Mouse (Mus musculus) spleen, adult 2 months (tissue): Measurements from ENCODE around the gene Omp. TPM values are rescaled to one million over a fixed set of nuclear protein-coding genes. Genes with fewer than 3 reads are reported as not detected.

ENCODE experiments used
- DNase-seq, 2 experiments: peaks; one replicate each; pipeline versions ENCODE4 v3.0.0 to v3.0.0-alpha.2; 2012 to 2021; ENCODE audit warnings: low spot score in 2 of 2, low read depth in 1 of 2
- H3K27ac ChIP-seq: fragments of 200-500 bp; 2 replicates; pipeline ENCODE4 v1.5.1; 2012; ENCODE audit warnings: low read length, inconsistent platforms; ENCODE audit not compliant: insufficient read depth
- H3K27me3 ChIP-seq: fragments of 200-500 bp; 2 replicates; pipeline ENCODE4 v1.6.1; 2012; ENCODE audit warnings: mild to moderate bottlenecking, moderate library complexity, low read length, inconsistent platforms; ENCODE audit not compliant: control insufficient read depth, insufficient read depth
- H3K36me3 ChIP-seq: fragments of 200-500 bp; 2 replicates; pipeline ENCODE4 v1.6.1; 2012; ENCODE audit warnings: mild to moderate bottlenecking, low read length, inconsistent platforms; ENCODE audit not compliant: control insufficient read depth, insufficient read depth
- H3K4me1 ChIP-seq: fragments of 200-500 bp; 2 replicates; pipeline ENCODE4 v1.6.1; 2011; ENCODE audit warnings: inconsistent platforms; ENCODE audit not compliant: control insufficient read depth, insufficient read depth, insufficient read length
- H3K4me3 ChIP-seq: fragments of 200-500 bp; 2 replicates; pipeline ENCODE4 v1.5.1; 2011; ENCODE audit warnings: mild to moderate bottlenecking, inconsistent platforms; ENCODE audit not compliant: insufficient read depth, insufficient read length; ENCODE audit errors: extremely low read depth
- CTCF ChIP-seq: fragments of 200-500 bp; IDR thresholded peaks from 2 replicates; pipeline ENCODE4 v1.5.1; 2011; ENCODE audit warnings: mild to moderate bottlenecking, inconsistent platforms; ENCODE audit not compliant: insufficient read depth, insufficient read length, insufficient replicate concordance; ENCODE audit errors: extremely low read depth
- POLR2A ChIP-seq: fragments of 200-500 bp; IDR thresholded peaks from 2 replicates; pipeline ENCODE4 v1.6.1; 2011; ENCODE audit warnings: low read depth, low read length, inconsistent platforms
- WGBS: fragments of 180-500 bp; shearing (Covaris S2); methylation state at CpG from one replicate; pipeline ENCODE4 v1.1.7; 2018; 5-methylcytosine and 5-hydroxymethylcytosine counted together
- polyA plus RNA-seq: library from polyadenylated mRNA; depleted of rRNA; stranded (reverse); fragments of >200 nt; gene quantifications from 2 replicates; pipeline ENCODE4 v1.2.3, GENCODE M21; 2012

The Omp gene
- polyA plus RNA-seq, 1 experiment: 0.60 TPM

DNA sequence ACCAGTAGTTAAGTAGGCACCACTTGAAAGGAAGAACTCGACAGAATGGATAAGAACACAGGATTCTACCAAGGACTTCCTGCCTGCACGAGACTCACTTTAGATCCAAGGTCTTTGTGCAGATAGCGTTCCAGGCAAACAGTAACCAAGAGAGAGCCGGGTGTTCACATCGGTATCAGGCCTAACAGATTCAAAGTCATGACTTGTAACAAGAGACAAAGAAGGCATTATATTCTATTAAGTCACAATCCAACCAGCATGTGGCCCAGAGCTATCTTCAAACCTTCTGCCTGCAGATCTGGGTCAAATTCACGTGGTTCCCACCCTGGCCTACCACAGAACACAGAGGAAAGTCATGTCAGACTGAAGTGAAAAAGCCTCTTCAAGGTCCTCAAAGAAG is 30.6 kb downstream of the Omp start:
- 79% methylated on average over 6 of the region's 6 CpGs for WGBS
- no peak for DNase-seq
- no peaks in the 10 kb centered on the region for H3K27me3 ChIP-seq
- H3K4me1 ChIP-seq: no peaks in the 10 kb centered on the region
- no peak overlapping the region for H3K4me3 ChIP-seq
- no peak overlapping the region for H3K27ac ChIP-seq
- TF ChIP-seq CTCF (no peak), POLR2A (no peak)
- H3K36me3 ChIP-seq: no peaks in the 10 kb centered on the region

DNA sequence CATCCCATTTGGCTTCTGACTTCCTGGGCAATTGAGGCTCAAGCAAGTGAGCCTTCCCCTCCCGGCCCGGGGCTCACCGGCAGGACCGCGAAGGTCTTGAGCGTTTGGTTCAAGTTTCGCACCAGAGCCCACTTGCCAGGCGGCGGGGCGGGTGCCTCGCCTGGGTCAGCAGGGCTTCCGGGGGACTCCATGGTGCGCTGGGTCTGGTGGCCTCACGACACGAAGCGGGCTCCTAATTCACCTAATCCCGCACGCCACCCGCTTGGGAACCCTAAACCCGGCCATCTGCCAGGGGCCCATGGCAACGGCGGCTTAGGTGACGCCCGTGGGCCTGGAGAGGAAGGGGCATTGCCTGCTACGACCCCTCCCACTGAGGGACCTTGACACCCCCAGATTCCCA is 34.1 kb downstream of the Omp start:
- TF ChIP-seq POLR2A (no peak), CTCF (no peak)
- 33% methylated on average over 25 of the region's 25 CpGs for WGBS
- Histone ChIP-seq H3K27me3 (no peaks in the 10 kb centered on the region), H3K4me1 (no peaks in the 10 kb centered on the region), H3K27ac (no peak overlapping the region), H3K4me3 (no peak overlapping the region), H3K36me3 (no peaks in the 10 kb centered on the region)
- no peak for DNase-seq

DNA sequence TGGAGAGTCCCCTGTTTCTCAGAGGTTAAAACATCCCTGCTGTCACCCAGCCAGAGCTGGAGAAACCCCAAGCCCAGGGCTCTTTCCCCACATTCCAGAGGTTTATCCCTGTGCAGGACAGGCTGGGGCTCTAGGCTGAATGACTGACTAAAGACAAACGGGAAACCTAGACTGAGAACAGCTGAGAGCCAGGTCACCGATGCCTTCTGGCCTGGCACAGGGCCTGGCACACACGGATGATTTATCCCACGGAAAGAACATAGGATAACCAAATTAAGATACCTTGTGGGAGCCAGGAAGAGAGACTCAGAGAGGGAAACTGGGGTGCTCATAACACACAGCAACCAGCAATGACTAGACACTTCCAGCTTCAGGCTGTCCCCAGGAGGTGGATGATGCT is 35.5 kb downstream of the Omp start:
- no peak for TF ChIP-seq POLR2A
- TF ChIP-seq CTCF: no peak
- WGBS: 93% methylated on average over 4 of the region's 4 CpGs
- H3K4me1 ChIP-seq: no peaks in the 10 kb centered on the region
- H3K4me3 ChIP-seq: no peak overlapping the region
- no peak for DNase-seq
- H3K27me3 ChIP-seq: no peaks in the 10 kb centered on the region
- H3K27ac ChIP-seq: no peak overlapping the region
- H3K36me3 ChIP-seq: no peaks in the 10 kb centered on the region

- Histone ChIP-seq H3K4me3 (no peak overlapping the region), H3K36me3 (no peaks in the 10 kb centered on the region), H3K27me3 (no peaks in the 10 kb centered on the region), H3K4me1 (no peaks in the 10 kb centered on the region), H3K27ac (no peak overlapping the region)
- TF ChIP-seq CTCF (no peak), POLR2A (no peak)
- 55% methylated on average over 16 of the region's 16 CpGs for WGBS
- DNase-seq: no peak
These were observed 36.5 kb downstream of the Omp start for GRCm38 (mm10) chr7:98108636-98109430.

DNA sequence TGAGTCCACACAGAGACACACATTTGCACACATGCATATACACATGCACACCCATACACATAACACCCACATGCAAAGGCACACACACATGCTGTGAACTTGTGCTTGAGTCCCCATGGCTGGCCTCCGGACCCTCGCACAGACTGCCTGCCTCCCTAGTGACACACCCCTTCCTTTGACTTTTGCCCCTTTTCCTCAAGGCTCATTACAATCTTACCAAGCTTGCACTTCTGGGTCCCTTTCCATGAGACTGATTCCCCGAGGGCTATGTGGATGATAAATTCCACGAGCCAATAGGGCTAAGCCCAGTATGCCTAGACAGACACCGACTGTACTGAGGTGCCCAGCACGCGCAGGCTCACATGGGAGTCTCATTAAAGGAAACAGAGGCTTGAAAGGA is 39.0 kb downstream of the Omp start:
- Histone ChIP-seq H3K4me1 (peaks cover 5% of the 10 kb centered on the region; the same call in 1 of the 2 replicates), H3K4me3 (no peak overlapping the region)

GRCm38 (mm10) chr7:98104481-98105435 is 40.5 kb downstream of the Omp start:
- 84% methylated on average over 16 of the region's 16 CpGs for WGBS
- peaks cover 5% of the 10 kb centered on the region; the same call in 1 of the 2 replicates for H3K4me1 ChIP-seq
- H3K36me3 ChIP-seq: no peaks in the 10 kb centered on the region
- no peaks in the 10 kb centered on the region for H3K27me3 ChIP-seq
- TF ChIP-seq CTCF: no peak
- TF ChIP-seq POLR2A: no peak
- H3K27ac ChIP-seq: 0 out of 2 replicates have a peak overlapping the region, but pooled peaks have one; percentile 24
- no peak overlapping the region for H3K4me3 ChIP-seq
- DNase-seq: no peak

More for the DNA sequence above, 39.0 kb downstream of the Omp start:
- no peak for DNase-seq
- Histone ChIP-seq H3K36me3 (no peaks in the 10 kb centered on the region), H3K27ac (no peak overlapping the region), H3K27me3 (no peaks in the 10 kb centered on the region)
- 88% methylated on average over 7 of the region's 7 CpGs for WGBS
- TF ChIP-seq POLR2A (no peak), CTCF (no peak)

GRCm38 (mm10) chr7:98103942-98104292 is 41.4 kb downstream of the Omp start:
- DNase-seq: no peak
- Histone ChIP-seq H3K36me3 (no peaks in the 10 kb centered on the region), H3K27ac (no peak overlapping the region), H3K4me3 (no peak overlapping the region), H3K27me3 (no peaks in the 10 kb centered on the region), H3K4me1 (peaks cover 5% of the 10 kb centered on the region; the same call in 1 of the 2 replicates)
- TF ChIP-seq POLR2A (no peak), CTCF (no peak)
- 88% methylated on average over 5 of the region's 5 CpGs for WGBS
